Mouse (Mus musculus) olfactory bulb, adult 2 months (tissue): Measurements from ENCODE around the gene Mtus2.

Experiments used
- CTCF ChIP-seq: fragments of 200-500 bp; IDR thresholded peaks from 2 replicates; pipeline ENCODE4 v1.5.1; 2012; ENCODE audit warnings: low read depth, mild to moderate bottlenecking, low read length, moderate library complexity; ENCODE audit not compliant: insufficient read depth
- POLR2A ChIP-seq: fragments of 200-500 bp; IDR thresholded peaks from 2 replicates; pipeline ENCODE4 v1.6.1; 2012; ENCODE audit warnings: mild to moderate bottlenecking, low read depth, low read length, moderate library complexity; ENCODE audit not compliant: insufficient read depth

DNA sequence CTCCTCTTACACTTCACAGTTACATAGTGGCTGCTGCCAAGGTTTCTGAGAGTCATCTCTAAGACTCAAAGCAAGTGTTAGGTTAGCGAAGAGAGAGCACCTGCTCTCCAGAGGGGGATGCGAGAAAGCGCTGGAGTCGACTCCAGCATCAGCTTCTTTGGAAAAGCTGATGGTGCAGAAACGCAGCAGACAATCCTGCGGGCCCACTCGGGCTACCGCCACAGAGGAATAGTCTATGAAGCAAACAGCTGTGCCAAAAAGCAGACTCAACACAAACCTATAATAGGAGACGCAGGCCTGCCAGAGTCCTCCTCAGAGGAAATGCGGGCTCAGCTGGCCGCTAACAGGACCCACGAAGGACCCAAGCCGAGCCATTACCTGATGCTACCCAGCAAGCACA lies 23.5 kb downstream of the Mtus2 start:
- TF ChIP-seq CTCF (no peak), POLR2A (no peak)
